Mouse (Mus musculus): ENCODE data around the gene Fxyd3.

Gene Fxyd3

GRCm38 (mm10) chr7:31070324-31070723 lies 6.2 kb downstream of the Fxyd3 start:
- DNase-seq, result no peak

- DNase-seq, result no peak
Observed at GRCm38 (mm10) chr7:31069491-31069890, 7.0 kb downstream of the Fxyd3 start.

- no peak for DNase-seq
Observed at GRCm38 (mm10) chr7:31067836-31068235, 8.7 kb downstream of the Fxyd3 start.

GRCm38 (mm10) chr7:31063074-31063560 lies 13.4 kb downstream of the Fxyd3 start:
- no peak for DNase-seq

GRCm38 (mm10) chr7:31060621-31061010 lies 15.9 kb downstream of the Fxyd3 start:
- DNase-seq, result no peak

- DNase-seq, result no peak
Observed at GRCm38 (mm10) chr7:31059919-31060620, 16.4 kb downstream of the Fxyd3 start.

GRCm38 (mm10) chr7:31059108-31059507 lies 17.4 kb downstream of the Fxyd3 start, which contains the start of gene Lgi4:
Gene Lgi4 (plus strand): TSS chr7:31059342.
- peak; percentile 69 to 74 for DNase-seq

GRCm38 (mm10) chr7:31058211-31058610 lies 18.3 kb downstream of the Fxyd3 start:
- no peak for DNase-seq

- no peak for DNase-seq
Observed at GRCm38 (mm10) chr7:31057730-31058129, 18.8 kb downstream of the Fxyd3 start.

GRCm38 (mm10) chr7:31057071-31057470 lies 19.4 kb downstream of the Fxyd3 start, which contains the start of gene Fxyd1:
Gene Fxyd1 (minus strand): TSS chr7:31057199.
- DNase-seq, result no peak

- DNase-seq, result no peak
Observed at GRCm38 (mm10) chr7:31056448-31056847, 20.1 kb downstream of the Fxyd3 start.

GRCm38 (mm10) chr7:31055883-31056282 lies 20.6 kb downstream of the Fxyd3 start:
- no peak for DNase-seq

- no peak for DNase-seq
Observed at GRCm38 (mm10) chr7:31055354-31055824, 21.1 kb downstream of the Fxyd3 start.

- DNase-seq, result no peak
Observed at GRCm38 (mm10) chr7:31054661-31055320, 21.7 kb downstream of the Fxyd3 start.

GRCm38 (mm10) chr7:31053882-31054447 lies 22.5 kb downstream of the Fxyd3 start:
- DNase-seq, result no peak

- peak in 1 of 2 experiments; percentile 29 for DNase-seq
Observed at GRCm38 (mm10) chr7:31052636-31053434, 23.7 kb downstream of the Fxyd3 start.

GRCm38 (mm10) chr7:31052251-31052635 lies 24.3 kb downstream of the Fxyd3 start:
- DNase-seq, result no peak

GRCm38 (mm10) chr7:31051321-31052021 lies 25.0 kb downstream of the Fxyd3 start, which contains the start of gene Fxyd7:
Gene Fxyd7 (minus strand): TSS chr7:31051467.
- DNase-seq, result peak; percentile 48 to 53

- no peak for DNase-seq
Observed at GRCm38 (mm10) chr7:31050921-31051320, 25.6 kb downstream of the Fxyd3 start.

- no peak for DNase-seq
Observed at GRCm38 (mm10) chr7:31050487-31050886, 26.0 kb downstream of the Fxyd3 start.

GRCm38 (mm10) chr7:31049846-31050281 lies 26.6 kb downstream of the Fxyd3 start:
- DNase-seq, result no peak
